Mouse (Mus musculus): ENCODE data around the gene Gpr88. TPM values are rescaled to one million over a fixed set of nuclear protein-coding genes. Genes with fewer than 3 reads are reported as not detected.

Gene Gpr88
- total and polyA plus RNA-seq, 3 experiments, result not detected

GRCm38 (mm10) chr3:116267036-116267654 is 13.8 kb upstream of the Gpr88 start:
- TF ChIP-seq ZC3H11A (IDR thresholded peaks at IDR 0.05; ENCODE audit: low read depth, low read length), result no peak
- peak; percentile 87; the same call in 1 of the 2 replicates for TF ChIP-seq POLR2AphosphoS5 (IDR thresholded peaks at IDR 0.05; ENCODE audit: borderline replicate concordance, low read depth, low read length)
- H3K27ac ChIP-seq (ENCODE audit: control insufficient read depth, low read depth, low read length), result no peak overlapping the region
- no peaks in the 10 kb centered on the region for H3K4me1 ChIP-seq (ENCODE audit: control insufficient read depth in 1 of 2, insufficient read depth in 2 of 2, low read length in 2 of 2)
- H3K4me3 ChIP-seq (ENCODE audit: control insufficient read depth in 1 of 2, insufficient read depth in 1 of 2, low read depth in 2 of 2, low read length in 2 of 2), result no peak overlapping the region
- H3K36me3 ChIP-seq (ENCODE audit: control insufficient read depth in 1 of 2, insufficient read depth in 2 of 2, low read length in 2 of 2), result no peaks in the 10 kb centered on the region
- no peaks in the 10 kb centered on the region for H3K27me3 ChIP-seq (ENCODE audit: control insufficient read depth in 1 of 2, insufficient read depth in 2 of 2, low read length in 2 of 2)
- no peak overlapping the region for H3K9ac ChIP-seq (ENCODE audit: control insufficient read depth, low read depth, low read length, poor library complexity, severe bottlenecking)
- DNase-seq (ENCODE audit: low read depth, low spot score), result no peak
- no peaks in the 10 kb centered on the region for H3K79me2 ChIP-seq (ENCODE audit: control insufficient read depth, insufficient read depth, low read length, poor library complexity)
- no peaks in the 10 kb centered on the region for H3K9me3 ChIP-seq (replicated peaks; ENCODE audit: insufficient read depth, low read length)

GRCm38 (mm10) chr3:116266360-116266759 is 13.1 kb upstream of the Gpr88 start:
- no peak overlapping the region for H3K9ac ChIP-seq (ENCODE audit: control insufficient read depth, low read depth, low read length, poor library complexity, severe bottlenecking)
- TF ChIP-seq MEF2A (IDR thresholded peaks at IDR 0.05; ENCODE audit: extremely low read depth, insufficient replicate concordance, low read depth, low read length, poor library complexity, severe bottlenecking) (no peak), NRF1 (IDR thresholded peaks at IDR 0.05; ENCODE audit: insufficient read depth, low read depth, low read length, poor library complexity, severe bottlenecking) (no peak), TAL1 (IDR thresholded peaks at IDR 0.05; ENCODE audit: low read length) (no peak), SIN3A (IDR thresholded peaks at IDR 0.05; ENCODE audit: low read length) (no peak), MAX (IDR thresholded peaks at IDR 0.05; ENCODE audit: low read length) (no peak), CHD2 (IDR thresholded peaks at IDR 0.05; ENCODE audit: low read length) (no peak), KAT2A (conservative IDR thresholded peaks at IDR 0.05; ENCODE audit: low read depth, low read length) (no peak), TCF12 (IDR thresholded peaks at IDR 0.05; ENCODE audit: low read depth, low read length) (no peak), CHD1 (IDR thresholded peaks at IDR 0.05; ENCODE audit: low read depth, low read length) (no peak), USF1 (IDR thresholded peaks at IDR 0.05; ENCODE audit: low read depth, low read length) (no peak), ZMIZ1 (IDR thresholded peaks at IDR 0.05; ENCODE audit: low read depth, low read length) (no peak)

GRCm38 (mm10) chr3:116263977-116264376 is 10.7 kb upstream of the Gpr88 start:
- Histone ChIP-seq H3K36me3 (ENCODE audit: control insufficient read depth in 1 of 2, insufficient read depth in 2 of 2, low read length in 2 of 2) (no peaks in the 10 kb centered on the region), H3K4me3 (ENCODE audit: control insufficient read depth in 1 of 2, insufficient read depth in 1 of 2, low read depth in 2 of 2, low read length in 2 of 2) (no peak overlapping the region), H3K79me2 (ENCODE audit: control insufficient read depth, insufficient read depth, low read length, poor library complexity) (no peaks in the 10 kb centered on the region), H3K27ac (ENCODE audit: control insufficient read depth, low read depth, low read length) (no peak overlapping the region), H3K9ac (ENCODE audit: control insufficient read depth, low read depth, low read length, poor library complexity, severe bottlenecking) (no peak overlapping the region), H3K9me3 (replicated peaks; ENCODE audit: insufficient read depth, low read length) (no peaks in the 10 kb centered on the region), H3K4me1 (ENCODE audit: control insufficient read depth in 1 of 2, insufficient read depth in 2 of 2, low read length in 2 of 2) (no peaks in the 10 kb centered on the region), H3K27me3 (ENCODE audit: control insufficient read depth in 1 of 2, insufficient read depth in 2 of 2, low read length in 2 of 2) (no peaks in the 10 kb centered on the region)
- no peak for DNase-seq (ENCODE audit: low read depth, low spot score)
- no peak for TF ChIP-seq MXI1 (IDR thresholded peaks at IDR 0.05; ENCODE audit: low read depth, low read length)
- TF ChIP-seq GATA1 (IDR thresholded peaks at IDR 0.05; ENCODE audit: low read depth, low read length), result no peak
- no peak for TF ChIP-seq POLR2AphosphoS5 (IDR thresholded peaks at IDR 0.05; ENCODE audit: borderline replicate concordance, low read depth, low read length)
- TF ChIP-seq NRF1 (IDR thresholded peaks at IDR 0.05; ENCODE audit: insufficient read depth, low read depth, low read length, poor library complexity, severe bottlenecking), result no peak

More at GRCm38 (mm10) chr3:116266360-116266759, 13.1 kb upstream of the Gpr88 start:
- no peak overlapping the region for H3K4me3 ChIP-seq (ENCODE audit: control insufficient read depth in 1 of 2, insufficient read depth in 1 of 2, low read depth in 2 of 2, low read length in 2 of 2)
- no peaks in the 10 kb centered on the region for H3K4me1 ChIP-seq (ENCODE audit: control insufficient read depth in 1 of 2, insufficient read depth in 2 of 2, low read length in 2 of 2)
- no peaks in the 10 kb centered on the region for H3K79me2 ChIP-seq (ENCODE audit: control insufficient read depth, insufficient read depth, low read length, poor library complexity)
- H3K27ac ChIP-seq (ENCODE audit: control insufficient read depth, low read depth, low read length), result no peak overlapping the region
- H3K36me3 ChIP-seq (ENCODE audit: control insufficient read depth in 1 of 2, insufficient read depth in 2 of 2, low read length in 2 of 2), result no peaks in the 10 kb centered on the region
- no peaks in the 10 kb centered on the region for H3K27me3 ChIP-seq (ENCODE audit: control insufficient read depth in 1 of 2, insufficient read depth in 2 of 2, low read length in 2 of 2)
- H3K9me3 ChIP-seq (replicated peaks; ENCODE audit: insufficient read depth, low read length), result no peaks in the 10 kb centered on the region
- no peak for DNase-seq (ENCODE audit: low read depth, low spot score)
